Mouse (Mus musculus) erythroblast, embryonic 14.5 days (primary cell): Measurements from ENCODE around the gene Pex7. TPM values are rescaled to one million over a fixed set of nuclear protein-coding genes. Genes with fewer than 3 reads are reported as not detected.

Source experiments
- H3K27me3 ChIP-seq: 2 replicates; pipeline ENCODE4 v1.6.1; 2012; ENCODE audit warnings: inconsistent platforms; ENCODE audit not compliant: control insufficient read depth
- H3K36me3 ChIP-seq: 2 replicates; pipeline ENCODE4 v1.6.1; 2012; ENCODE audit warnings: mild to moderate bottlenecking, inconsistent platforms; ENCODE audit not compliant: control insufficient read depth
- H3K4me1 ChIP-seq: 2 replicates; pipeline ENCODE4 v1.6.1; 2012; ENCODE audit warnings: inconsistent platforms; ENCODE audit not compliant: control insufficient read depth
- H3K4me3 ChIP-seq: replicated peaks from 2 replicates; pipeline ENCODE3; 2012; ENCODE audit warnings: moderate library complexity, mild to moderate bottlenecking, inconsistent platforms
- H3K9me3 ChIP-seq: 2 replicates; pipeline ENCODE4 v1.6.1; 2012; ENCODE audit warnings: low read length, inconsistent platforms, mixed read lengths; ENCODE audit not compliant: control insufficient read depth
- GATA1 ChIP-seq: IDR thresholded peaks from 2 replicates; pipeline ENCODE4 v1.6.1; 2012; ENCODE audit warnings: low read length, inconsistent platforms, mixed read lengths
- TAL1 ChIP-seq: IDR thresholded peaks from 3 replicates; pipeline ENCODE4 v1.6.1; 2012; ENCODE audit warnings: low read length, inconsistent platforms, mixed read lengths
- polyA plus RNA-seq: library from polyadenylated mRNA; stranded (reverse); fragments of >175 nt; gene quantifications from 2 replicates; pipeline ENCODE4 v1.2.3, GENCODE M21; 2012

Gene Pex7
- 0.17 and 0.18 TPM in 2 replicates for polyA plus RNA-seq

GRCm38 (mm10) chr10:19907246-19907804, at the start of gene Pex7:
Pex7 (minus strand) TSS chr10:19907689.
- Histone ChIP-seq H3K4me1 (peaks cover 7% of the 10 kb centered on the region), H3K36me3 (peaks cover 5% of the 10 kb centered on the region), H3K27me3 (no peaks in the 10 kb centered on the region), H3K9me3 (no peaks in the 10 kb centered on the region), H3K4me3 (peak within 1 kb of the TSS; percentile 84)
- TF ChIP-seq GATA1 = no peak
- no peak for TF ChIP-seq TAL1

DNA sequence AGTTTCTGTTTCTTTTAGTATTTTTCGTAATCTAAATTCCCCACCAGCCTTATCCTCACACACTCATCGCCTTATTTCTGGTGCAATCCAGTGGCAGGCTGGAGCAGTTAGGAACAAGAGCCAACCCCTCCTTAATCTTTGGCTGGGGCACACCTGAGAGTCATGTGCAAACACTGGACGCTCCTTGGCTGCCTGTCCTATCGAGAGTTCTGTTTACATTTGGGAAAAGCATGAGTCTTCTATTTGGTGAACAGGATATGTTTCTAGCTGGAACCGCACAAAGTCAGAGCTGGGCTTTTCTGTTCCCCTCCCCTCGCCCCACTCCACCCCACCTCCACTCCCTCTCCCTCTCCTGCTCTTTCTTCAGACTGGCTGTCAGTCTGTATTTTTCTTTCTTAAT, 49.3 kb upstream of the Pex7 start:
- H3K9me3 ChIP-seq = no peaks in the 10 kb centered on the region
- TF ChIP-seq GATA1 = no peak
- TF ChIP-seq TAL1 = no peak
- no peaks in the 10 kb centered on the region for H3K36me3 ChIP-seq
- H3K27me3 ChIP-seq = no peaks in the 10 kb centered on the region
- no peaks in the 10 kb centered on the region; the same call in 1 of the 2 replicates for H3K4me1 ChIP-seq
- H3K4me3 ChIP-seq = no peak overlapping the region

GRCm38 (mm10) chr10:19955817-19956216, 48.3 kb upstream of the Pex7 start:
- Histone ChIP-seq H3K9me3 (no peaks in the 10 kb centered on the region), H3K4me3 (no peak overlapping the region), H3K4me1 (no peaks in the 10 kb centered on the region; the same call in 1 of the 2 replicates), H3K36me3 (no peaks in the 10 kb centered on the region), H3K27me3 (no peaks in the 10 kb centered on the region)
- TF ChIP-seq GATA1 = no peak
- no peak for TF ChIP-seq TAL1

DNA sequence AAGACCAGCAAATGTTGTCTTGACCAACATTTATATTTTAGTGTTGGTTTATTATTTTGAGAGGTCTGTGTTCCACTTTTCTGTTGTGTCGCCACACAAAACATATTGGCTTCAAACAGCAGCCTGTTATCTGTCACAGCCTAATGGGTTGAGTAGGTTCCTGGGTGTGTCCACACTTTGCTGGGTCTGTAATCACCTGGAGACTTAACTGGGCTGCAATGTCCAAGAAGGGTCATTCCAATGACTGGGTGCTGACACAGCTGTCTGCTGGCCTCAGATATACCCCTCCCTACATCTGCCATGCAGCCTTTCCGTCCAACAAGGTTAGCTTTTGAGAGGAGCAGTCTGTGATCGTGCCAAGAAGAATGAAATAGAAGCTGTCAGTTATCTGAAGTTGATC, 47.1 kb upstream of the Pex7 start:
- TF ChIP-seq GATA1 (no peak), TAL1 (no peak)
- Histone ChIP-seq H3K4me1 (no peaks in the 10 kb centered on the region; the same call in 1 of the 2 replicates), H3K36me3 (no peaks in the 10 kb centered on the region), H3K9me3 (no peaks in the 10 kb centered on the region), H3K27me3 (no peaks in the 10 kb centered on the region), H3K4me3 (no peak overlapping the region)

DNA sequence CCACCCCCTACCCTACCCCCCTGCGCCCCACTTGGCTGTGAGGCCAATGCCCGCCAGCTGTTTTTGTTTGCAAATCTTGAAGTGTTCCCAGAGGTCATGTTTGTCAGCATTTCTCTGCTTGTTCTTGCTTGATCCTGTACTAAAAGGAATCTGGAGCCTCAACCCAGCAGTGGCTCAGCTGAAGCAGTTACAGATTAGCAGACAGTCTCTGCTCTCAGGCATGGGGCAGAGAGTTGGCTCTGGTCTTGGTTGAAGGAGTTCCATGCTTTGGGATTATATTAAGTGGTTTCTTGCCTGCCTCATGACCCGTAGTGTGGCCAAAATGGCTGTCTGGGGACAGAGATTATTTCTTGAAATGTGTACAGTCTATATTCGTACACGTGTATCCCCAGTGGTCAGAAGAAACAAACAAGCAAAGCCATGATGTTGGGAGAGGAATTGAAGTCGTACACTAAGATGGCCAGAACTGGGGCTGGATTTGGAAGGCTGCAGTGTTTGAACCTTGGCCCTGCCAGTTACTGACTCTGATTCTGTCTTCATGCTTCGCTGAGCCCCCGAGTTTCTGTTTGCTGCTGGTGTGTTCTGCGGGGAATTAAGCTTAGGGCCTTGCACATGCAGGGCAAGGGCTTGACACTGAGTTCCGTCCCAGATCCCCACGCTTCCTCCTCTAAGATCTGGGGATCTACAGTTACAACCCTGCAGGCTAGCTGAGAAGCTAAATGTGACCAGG, 45.7 kb upstream of the Pex7 start:
- H3K4me1 ChIP-seq = no peaks in the 10 kb centered on the region; the same call in 1 of the 2 replicates
- H3K36me3 ChIP-seq = no peaks in the 10 kb centered on the region
- H3K27me3 ChIP-seq = no peaks in the 10 kb centered on the region
- no peaks in the 10 kb centered on the region for H3K9me3 ChIP-seq
- H3K4me3 ChIP-seq = no peak overlapping the region
- no peak for TF ChIP-seq TAL1
- TF ChIP-seq GATA1 = no peak

DNA sequence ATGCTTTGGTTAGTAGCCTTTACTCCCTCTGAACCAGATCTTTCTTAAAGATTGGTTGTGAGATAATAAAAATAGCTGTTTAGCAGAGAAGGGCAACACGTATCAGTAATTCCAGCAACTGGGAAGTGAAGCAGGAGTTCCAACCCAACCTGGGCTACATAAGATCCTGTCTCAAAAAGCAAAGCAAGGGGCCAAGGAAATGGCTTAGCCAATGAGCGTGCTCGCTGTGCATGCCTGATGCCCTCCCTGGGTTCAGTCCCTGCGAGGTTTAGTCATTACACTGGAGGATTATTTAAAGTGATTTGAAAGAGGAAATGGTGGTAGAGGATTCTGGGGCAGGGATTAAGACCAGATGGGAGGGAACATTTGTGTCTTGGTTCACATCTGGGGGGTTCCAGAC, 41.6 kb upstream of the Pex7 start:
- Histone ChIP-seq H3K4me1 (no peaks in the 10 kb centered on the region), H3K36me3 (no peaks in the 10 kb centered on the region), H3K4me3 (no peak overlapping the region), H3K9me3 (no peaks in the 10 kb centered on the region), H3K27me3 (no peaks in the 10 kb centered on the region)
- TF ChIP-seq TAL1 = no peak
- no peak for TF ChIP-seq GATA1

- H3K36me3 ChIP-seq = no peaks in the 10 kb centered on the region
These were observed 40.9 kb upstream of the Pex7 start for GRCm38 (mm10) chr10:19948381-19948780.

DNA sequence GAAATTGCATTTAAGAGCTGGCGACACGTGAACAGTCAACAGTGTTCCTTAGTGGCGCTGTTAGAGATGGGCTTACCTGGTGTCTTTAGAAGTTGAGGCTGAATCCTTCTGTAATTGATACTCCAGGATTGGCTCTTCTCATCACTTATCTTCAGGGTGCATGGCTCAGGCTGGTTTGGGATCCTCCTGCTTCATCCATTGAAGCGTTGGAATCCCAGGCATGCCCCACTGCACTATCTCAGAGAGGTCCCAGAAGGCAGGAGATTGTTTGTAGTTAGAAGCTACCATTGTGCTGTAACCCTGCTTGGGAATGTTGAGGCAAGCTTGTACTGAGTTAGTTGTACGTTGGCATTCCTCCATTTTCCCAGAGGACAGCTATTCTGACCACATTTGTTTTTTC, 40.4 kb upstream of the Pex7 start:
- no peak for TF ChIP-seq GATA1
- TF ChIP-seq TAL1 = no peak
- H3K9me3 ChIP-seq = no peaks in the 10 kb centered on the region
- H3K4me1 ChIP-seq = no peaks in the 10 kb centered on the region
- no peaks in the 10 kb centered on the region for H3K27me3 ChIP-seq
- H3K4me3 ChIP-seq = no peak overlapping the region
- no peaks in the 10 kb centered on the region for H3K36me3 ChIP-seq

More at GRCm38 (mm10) chr10:19948381-19948780, 40.9 kb upstream of the Pex7 start:
- H3K4me1 ChIP-seq = no peaks in the 10 kb centered on the region
- H3K4me3 ChIP-seq = no peak overlapping the region
- TF ChIP-seq TAL1 = no peak
- TF ChIP-seq GATA1 = no peak
- no peaks in the 10 kb centered on the region for H3K27me3 ChIP-seq
- no peaks in the 10 kb centered on the region for H3K9me3 ChIP-seq

DNA sequence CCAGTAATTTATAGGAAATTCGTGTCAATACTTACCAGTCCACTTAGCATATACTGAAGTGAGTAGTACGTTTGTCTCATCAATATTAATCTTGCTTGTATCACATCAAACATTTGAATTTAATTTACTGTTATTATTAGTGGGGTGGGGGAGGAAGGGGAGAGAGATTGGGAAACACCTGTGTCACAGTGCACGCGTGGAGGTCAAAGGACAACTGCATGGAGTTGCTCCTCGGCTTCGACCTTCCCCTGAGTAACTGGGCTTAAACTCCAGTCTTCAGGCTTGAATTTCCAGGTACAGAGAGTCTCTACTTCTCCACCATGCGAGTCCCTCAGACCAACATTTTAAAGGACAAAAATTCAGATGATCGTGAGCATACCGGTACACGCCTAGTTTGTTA, 40.0 kb upstream of the Pex7 start:
- H3K4me1 ChIP-seq = no peaks in the 10 kb centered on the region
- H3K4me3 ChIP-seq = no peak overlapping the region
- no peak for TF ChIP-seq GATA1
- no peak for TF ChIP-seq TAL1
- no peaks in the 10 kb centered on the region for H3K27me3 ChIP-seq
- no peaks in the 10 kb centered on the region for H3K36me3 ChIP-seq
- no peaks in the 10 kb centered on the region for H3K9me3 ChIP-seq
